Mouse (Mus musculus) embryo, embryonic 9.5 days (tissue): Measurements from ENCODE around the gene Polrmt.

Experiments
- DNase-seq: peaks from one replicate; pipeline ENCODE4 v3.0.0-alpha.2; 2017; ENCODE audit errors: extremely low spot score

The Polrmt gene

GRCm38 (mm10) chr10:79688720-79689119 is 57.7 kb downstream of the Polrmt start, which contains the start of gene Gzmm:
Gene Gzmm (plus strand): TSS chr10:79689020.
- no peak for DNase-seq

GRCm38 (mm10) chr10:79687513-79687912 is 58.9 kb downstream of the Polrmt start:
- no peak for DNase-seq

GRCm38 (mm10) chr10:79686691-79687090 is 59.7 kb downstream of the Polrmt start:
- DNase-seq, result no peak

GRCm38 (mm10) chr10:79686219-79686618 is 60.2 kb downstream of the Polrmt start:
- no peak for DNase-seq
